Comparison of ENCODE assay signal across 11 mouse cellular contexts in the genomic region with DNA sequence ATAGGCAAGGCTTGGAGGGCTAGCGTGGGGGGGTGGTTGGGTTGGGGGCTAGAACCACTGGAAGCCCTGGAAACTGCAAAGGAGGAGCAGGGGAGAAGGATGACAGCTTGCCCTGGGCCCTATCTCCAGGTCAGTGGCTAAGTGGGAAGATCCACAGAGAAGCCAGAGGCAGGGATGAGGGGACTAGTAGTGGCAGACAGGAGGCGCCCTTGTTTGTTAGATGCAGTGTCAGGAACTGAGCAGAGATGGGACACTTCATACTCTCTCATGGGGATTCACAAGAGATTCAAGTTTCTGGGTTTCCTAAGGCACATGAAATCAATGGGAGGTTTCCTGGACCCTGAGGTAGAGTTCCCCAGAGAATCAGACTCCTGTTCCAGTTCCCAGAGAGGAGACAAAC. TPM values are rescaled to one million over a fixed set of nuclear protein-coding genes. Genes with fewer than 3 reads are reported as not detected.
DNase-seq lines count a peak whose midpoint lies in the region; ATAC-seq lines count a peak whose summit lies in the region.
"Had no signal": no experiment of that assay in that cellular context is flagged by ENCODE, and none has a peak within 500 bp of the region (broad histone marks: within the 10 kb centered on the region; RNA-seq: fewer than 3 reads in every experiment).

No protein-coding gene starts in this region.

- WGBS in midbrain, embryonic 11.5 days: 26% methylated on average over 2 of the region's 2 CpGs
- 40% methylated on average over 2 of the region's 2 CpGs for WGBS in midbrain, embryonic 13.5 days
- 25% methylated on average over 2 of the region's 2 CpGs for WGBS in embryonic facial prominence, embryonic 10.5 days

- no peak overlapping the region for H3K4me2 ChIP-seq in midbrain, embryonic 11.5 days
- no peak overlapping the region for H3K4me2 ChIP-seq in midbrain, embryonic 13.5 days (replicated peaks)
- H3K4me2 ChIP-seq: liver, embryonic 15.5 days; stomach, embryonic 15.5 days had no signal

- H3K36me3 ChIP-seq in midbrain, embryonic 11.5 days (ENCODE audit: control insufficient read depth, insufficient read depth, low read length): no peaks in the 10 kb centered on the region
- no peaks in the 10 kb centered on the region for H3K36me3 ChIP-seq in midbrain, embryonic 13.5 days
- H3K36me3 ChIP-seq in embryonic facial prominence, embryonic 10.5 days (replicated peaks): no peaks in the 10 kb centered on the region
- H3K36me3 ChIP-seq: liver, embryonic 15.5 days; stomach, embryonic 15.5 days had no signal

- H3K9ac ChIP-seq in midbrain, embryonic 11.5 days (ENCODE audit: low read length): no peak overlapping the region
- no peak overlapping the region for H3K9ac ChIP-seq in midbrain, embryonic 13.5 days (replicated peaks)
- H3K9ac ChIP-seq: liver, embryonic 15.5 days; stomach, embryonic 15.5 days had no signal

- no peaks in the 10 kb centered on the region for H3K9me3 ChIP-seq in midbrain, embryonic 11.5 days (ENCODE audit: control insufficient read depth, low read length)
- H3K9me3 ChIP-seq in midbrain, embryonic 13.5 days: no peaks in the 10 kb centered on the region
- H3K9me3 ChIP-seq in embryonic facial prominence, embryonic 10.5 days: no peaks in the 10 kb centered on the region
- H3K9me3 ChIP-seq: liver, embryonic 15.5 days; stomach, embryonic 15.5 days had no signal

- H3K4me1 ChIP-seq in midbrain, embryonic 11.5 days (ENCODE audit: control insufficient read depth, insufficient read depth, low read length): no peaks in the 10 kb centered on the region
- peaks cover 7% of the 10 kb centered on the region; the same call in 1 of the 2 replicates for H3K4me1 ChIP-seq in midbrain, embryonic 13.5 days (replicated peaks)
- peaks cover 10% of the 10 kb centered on the region for H3K4me1 ChIP-seq in embryonic facial prominence, embryonic 10.5 days
- H3K4me1 ChIP-seq: liver, embryonic 15.5 days had no signal

- H3K27me3 ChIP-seq in midbrain, embryonic 11.5 days (ENCODE audit: control insufficient read depth, insufficient read depth, low read length): no peaks in the 10 kb centered on the region; the same call in 1 of the 2 replicates
- no peaks in the 10 kb centered on the region for H3K27me3 ChIP-seq in midbrain, embryonic 13.5 days
- peaks cover 9% of the 10 kb centered on the region; the same call in 1 of the 2 replicates for H3K27me3 ChIP-seq in embryonic facial prominence, embryonic 10.5 days (replicated peaks; ENCODE audit: low read depth, poor library complexity, severe bottlenecking)
- H3K27me3 ChIP-seq: liver, embryonic 15.5 days had no signal

- peak; percentile 57 to 83 for DNase-seq in adrenal gland, adult (ENCODE audit: inconsistent age in 2 of 2, low spot score in 1 of 2)
- DNase-seq in adrenal gland, postnatal 4 days (ENCODE audit: low spot score in 2 of 2): no peak
- DNase-seq in midbrain, embryonic 11.5 days (ENCODE audit: low spot score, missing footprints): no peak
- DNase-seq in retina, postnatal 7 days (ENCODE audit: low read depth, low spot score): peak; percentile 36
- no peak for DNase-seq in layer of hippocampus, adult 9-11 months
- no peak for DNase-seq in embryonic facial prominence, embryonic 10.5 days (ENCODE audit: low spot score)

- no peak overlapping the region for H3K27ac ChIP-seq in midbrain, embryonic 11.5 days (ENCODE audit: low read depth, low read length)
- no peak overlapping the region for H3K27ac ChIP-seq in midbrain, embryonic 13.5 days
- H3K27ac ChIP-seq in embryonic facial prominence, embryonic 10.5 days (replicated peaks): no peak overlapping the region
- H3K27ac ChIP-seq: liver, embryonic 15.5 days; stomach, embryonic 15.5 days had no signal

- no peak overlapping the region for H3K4me3 ChIP-seq in midbrain, embryonic 11.5 days (ENCODE audit: low read depth, low read length)
- no peak overlapping the region for H3K4me3 ChIP-seq in midbrain, embryonic 13.5 days (replicated peaks)
- no peak overlapping the region for H3K4me3 ChIP-seq in embryonic facial prominence, embryonic 10.5 days
- H3K4me3 ChIP-seq: erythroblast, embryonic 14.5 days; liver, embryonic 15.5 days; stomach, embryonic 15.5 days had no signal

- peak; percentile 52; the same call in 1 of the 2 replicates for ATAC-seq in midbrain, embryonic 11.5 days (ENCODE audit: low FRiP score)
- no peak for ATAC-seq in midbrain, embryonic 13.5 days
- peak; percentile 60 for ATAC-seq in inflammation-experienced regulatory T-cells, adult 6 months

RNA-seq across cellular contexts. Expression of a gene that starts 30.3 kb away (rescaled TPM):
- under 1 TPM; 0.48 to 0.62 TPM for total RNA-seq in adrenal gland, postnatal 4 days (2021)
- polyA plus RNA-seq in midbrain, embryonic 11.5 days (2014; fragmentation: Nextera tagmentation; extraction: Ambion mirVana): 0.12 and 0.37 TPM in 2 replicates
- 0.10 and 0.11 TPM in 2 replicates for polyA plus RNA-seq in midbrain, embryonic 13.5 days (2015; fragmentation: Nextera tagmentation; extraction: Ambion mirVana)
- not detected for polyA plus RNA-seq in inflammation-experienced regulatory T-cells, adult 6 months (2017; shearing (Covaris generic))
- 0.27 and 0.73 TPM in 2 replicates for polyA plus RNA-seq in embryonic facial prominence, embryonic 10.5 days (2016; fragmentation: Nextera tagmentation; extraction: Ambion mirVana)
- polyA plus RNA-seq: erythroblast, embryonic 14.5 days; liver, embryonic 15.5 days had no signal

RNA-seq across cellular contexts. Expression of a gene that starts 38.8 kb away (rescaled TPM):
- total RNA-seq in adrenal gland, postnatal 4 days (2021): 10 to 100 TPM; 13.1 to 13.4 TPM
- polyA plus RNA-seq in midbrain, embryonic 11.5 days (2014; fragmentation: Nextera tagmentation; extraction: Ambion mirVana): 85.9 and 96.4 TPM in 2 replicates
- 97.0 and 97.3 TPM in 2 replicates for polyA plus RNA-seq in midbrain, embryonic 13.5 days (2015; fragmentation: Nextera tagmentation; extraction: Ambion mirVana)
- polyA plus RNA-seq in inflammation-experienced regulatory T-cells, adult 6 months (2017; shearing (Covaris generic)): 10 to 100 TPM; 16.4 to 27.4 (median 18.3) TPM
- polyA plus RNA-seq in embryonic facial prominence, embryonic 10.5 days (2016; fragmentation: Nextera tagmentation; extraction: Ambion mirVana): 48.4 and 55.0 TPM in 2 replicates

RNA-seq across cellular contexts. Expression of a gene that starts 55.0 kb away (rescaled TPM):
- total RNA-seq in adrenal gland, postnatal 4 days (2021): 1 to 10 TPM; 2.4 to 6.2 TPM
- polyA plus RNA-seq in midbrain, embryonic 11.5 days (2014; fragmentation: Nextera tagmentation; extraction: Ambion mirVana): 0.64 and 0.88 TPM in 2 replicates
- 0.55 and 0.99 TPM in 2 replicates for polyA plus RNA-seq in midbrain, embryonic 13.5 days (2015; fragmentation: Nextera tagmentation; extraction: Ambion mirVana)
- polyA plus RNA-seq in inflammation-experienced regulatory T-cells, adult 6 months (2017; shearing (Covaris generic)): 10 to 100 TPM in 1 of 3 experiments, 1 to 10 TPM in 2; 5.3 to 16.5 (median 8.9) TPM
- polyA plus RNA-seq in embryonic facial prominence, embryonic 10.5 days (2016; fragmentation: Nextera tagmentation; extraction: Ambion mirVana): 0.63 and 0.80 TPM in 2 replicates

Comparison
In these comparisons a context has a peak if more than half of its experiments do, and no peak if none do; other contexts are left out.
1. DNase-seq: peak in adrenal gland, adult (2 of 2) and retina, postnatal 7 days (single experiment); none in adrenal gland, postnatal 4 days (0 of 2), midbrain, embryonic 11.5 days (single experiment), layer of hippocampus, adult 9-11 months (single experiment) and embryonic facial prominence, embryonic 10.5 days (single experiment).